Mouse (Mus musculus) kidney, postnatal 0 days (tissue): Measurements from ENCODE around the gene Mfsd14b. TPM values are rescaled to one million over a fixed set of nuclear protein-coding genes. Genes with fewer than 3 reads are reported as not detected.
A peak's percentile ranks its signal among the peaks of the same experiment; 100 is the strongest.

Experiments
- ATAC-seq: fragments of 200-750 bp; cut with Nextera tagmentation; replicated peaks from 2 replicates; pipeline ENCODE4 v1.8.0; 2017; ENCODE audit warnings: low read depth, moderate number of reproducible peaks, moderate TSS enrichment, moderate library complexity; ENCODE audit not compliant: low FRiP score
- DNase-seq: peaks from one replicate; pipeline ENCODE4 v3.0.0-alpha.2; 2016; ENCODE audit warnings: low spot score
- H3K27ac ChIP-seq: fragments of 300-500 bp; sonication (generic); 2 replicates; pipeline ENCODE4 v1.5.1; 2014; ENCODE audit warnings: mild to moderate bottlenecking
- H3K27me3 ChIP-seq: fragments of 300-500 bp; sonication (generic); 2 replicates; pipeline ENCODE4 v1.6.1; 2014; ENCODE audit warnings: low read length, mixed read lengths; ENCODE audit not compliant: insufficient read depth
- H3K36me3 ChIP-seq: fragments of 300-500 bp; sonication (generic); 2 replicates; pipeline ENCODE4 v1.6.1; 2014; ENCODE audit warnings: low read length, mixed read lengths; ENCODE audit not compliant: insufficient read depth
- H3K4me1 ChIP-seq: fragments of 300-500 bp; sonication (generic); replicated peaks from 2 replicates; pipeline ENCODE4 v1.6.1; 2014; ENCODE audit warnings: antibody characterized with exemption, low read length, mixed read lengths; ENCODE audit not compliant: insufficient read depth
- H3K4me2 ChIP-seq: fragments of 300-500 bp; sonication (generic); 2 replicates; pipeline ENCODE4 v1.6.1; 2014; ENCODE audit warnings: mild to moderate bottlenecking, low read length, moderate library complexity, mixed read lengths
- H3K4me3 ChIP-seq: fragments of 300-500 bp; sonication (generic); replicated peaks from 2 replicates; pipeline ENCODE4 v1.5.1; 2014; ENCODE audit warnings: low read depth, low read length
- H3K9ac ChIP-seq: fragments of 300-500 bp; sonication (generic); 2 replicates; pipeline ENCODE4 v1.6.1; 2014; ENCODE audit warnings: low read depth, low read length
- H3K9me3 ChIP-seq: fragments of 300-500 bp; sonication (generic); replicated peaks from 2 replicates; pipeline ENCODE4 v1.6.1; 2016; ENCODE audit warnings: low read length, inconsistent platforms, mixed read lengths
- CTCF ChIP-seq: IDR thresholded peaks from 2 replicates; pipeline ENCODE4 v1.5.1; 2016; ENCODE audit warnings: antibody characterized with exemption, low read depth, mild to moderate bottlenecking, moderate library complexity
- WGBS: fragments of 180-500 bp; shearing (Covaris S2); extraction: QIAGEN DNeasy Blood & Tissue Kit; methylation state at CpG from one replicate; pipeline ENCODE4 v1.1.7; 2014; 5-methylcytosine and 5-hydroxymethylcytosine counted together
- polyA plus RNA-seq: library from polyadenylated mRNA; unstranded; fragments of >200 nt; fragmentation: Nextera tagmentation; extraction: Ambion mirVana; gene quantifications from 2 replicates; pipeline ENCODE4 v1.2.1, GENCODE M21; 2015

Mfsd14b gene
- 52.4 and 53.9 TPM in 2 replicates for polyA plus RNA-seq

DNA sequence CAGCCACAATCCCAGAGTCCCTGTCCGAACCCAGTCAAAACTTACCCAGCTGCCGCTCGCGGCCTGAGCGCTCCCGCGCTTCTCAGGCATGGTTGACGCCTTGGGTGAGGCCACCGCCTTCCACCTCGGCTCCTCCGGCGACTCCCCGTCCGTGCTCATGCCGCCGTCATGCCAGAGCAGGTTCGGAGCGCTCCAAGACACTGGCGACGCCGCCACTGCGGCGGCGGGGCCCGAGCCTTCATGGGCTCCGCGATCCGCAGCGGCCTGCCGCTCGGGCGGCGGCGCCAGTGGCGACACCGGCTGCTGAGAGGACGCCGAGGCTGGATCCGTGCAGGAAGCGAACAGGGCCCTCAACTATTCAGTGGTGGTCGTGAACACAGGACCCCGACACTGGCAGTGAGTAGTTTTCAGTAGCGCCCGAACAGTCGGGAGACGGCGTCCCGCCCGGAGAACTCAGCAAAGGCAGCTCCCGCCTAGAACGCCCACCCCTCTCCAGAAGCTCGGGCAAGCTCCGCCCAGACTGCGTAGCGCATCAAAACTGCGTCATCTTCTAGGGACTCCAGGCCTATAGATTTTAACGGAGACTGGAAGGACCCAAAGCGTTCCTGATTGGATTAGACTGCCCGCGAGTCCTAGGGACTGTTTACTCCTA lies at the start of gene Mfsd14b:
Gene Mfsd14b (minus strand): TSS at position 517 of the 652 bp plus-strand sequence.
- H3K9ac ChIP-seq: peak within 1 kb of the TSS; percentile 94
- H3K36me3 ChIP-seq: no peaks in the 10 kb centered on the region
- DNase-seq: peak; percentile 98
- WGBS: under 1% methylated on average over 60 of the region's 60 CpGs
- no peaks in the 10 kb centered on the region for H3K9me3 ChIP-seq
- peak; percentile 99 for ATAC-seq
- peak within 1 kb of the TSS; percentile 87 for H3K4me3 ChIP-seq
- H3K27ac ChIP-seq: peak within 1 kb of the TSS; percentile 96
- H3K4me1 ChIP-seq: no peaks in the 10 kb centered on the region
- no peak for TF ChIP-seq CTCF
- no peaks in the 10 kb centered on the region for H3K27me3 ChIP-seq
- H3K4me2 ChIP-seq: peak within 1 kb of the TSS; percentile 68

DNA sequence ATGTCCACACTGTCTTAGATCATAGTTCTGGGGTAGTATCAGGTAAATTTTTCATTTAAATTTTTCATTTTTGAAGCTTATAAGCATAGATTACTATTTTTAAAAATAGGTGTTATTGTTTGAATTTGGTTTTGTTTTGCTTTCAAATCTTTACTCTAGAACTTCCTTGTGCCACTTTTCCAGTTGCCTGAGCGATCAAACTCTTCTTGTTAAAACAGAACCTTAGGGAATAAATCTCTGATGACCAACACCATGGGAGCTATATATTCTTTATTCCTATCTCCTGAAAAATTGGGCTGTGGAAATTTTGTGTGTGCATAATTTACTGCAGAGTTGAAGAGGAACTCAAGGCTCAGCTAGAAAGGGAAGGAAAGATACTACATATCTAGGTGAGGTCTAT lies 37.2 kb upstream of the Mfsd14b start, which contains the start of gene Olfr466:
Gene Olfr466 (plus strand): TSS at position 301 of the 400 bp plus-strand sequence.
- H3K27me3 ChIP-seq: no peaks in the 10 kb centered on the region
- 71% methylated on average over 1 of the region's 1 CpGs for WGBS
- H3K9me3 ChIP-seq: no peaks in the 10 kb centered on the region
- ATAC-seq (no peak), DNase-seq (no peak)
- TF ChIP-seq CTCF: no peak
- H3K4me1 ChIP-seq: no peaks in the 10 kb centered on the region
- H3K4me3 ChIP-seq: no peak within 1 kb of the TSS
- H3K4me2 ChIP-seq: no peak within 1 kb of the TSS
- H3K27ac ChIP-seq: no peak within 1 kb of the TSS
- H3K36me3 ChIP-seq: no peaks in the 10 kb centered on the region
- no peak within 1 kb of the TSS for H3K9ac ChIP-seq

DNA sequence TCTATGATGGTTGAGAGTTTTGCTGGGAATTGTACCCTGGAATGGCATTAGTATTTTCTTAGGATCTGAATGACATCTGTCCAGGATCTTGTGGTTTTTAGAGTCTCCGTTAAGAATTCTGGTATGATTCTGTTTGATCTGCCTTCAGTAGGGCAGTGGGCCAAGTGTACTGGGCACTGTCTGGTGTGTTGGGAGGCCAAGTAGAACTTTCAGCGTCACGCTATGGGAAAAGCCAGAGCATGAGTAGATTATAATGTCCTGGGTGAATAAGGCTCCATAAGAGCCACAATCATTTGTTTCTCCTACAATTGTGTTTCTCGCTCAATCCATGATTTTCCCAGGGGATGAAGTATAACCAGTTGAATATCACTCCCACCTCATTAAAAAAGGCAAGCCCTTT lies 25.0 kb upstream of the Mfsd14b start, which contains the start of gene Olfr465-ps1:
Gene Olfr465-ps1 (plus strand): TSS at position 301 of the 400 bp plus-strand sequence.
- Histone ChIP-seq H3K4me1 (no peaks in the 10 kb centered on the region), H3K9me3 (no peaks in the 10 kb centered on the region), H3K36me3 (no peaks in the 10 kb centered on the region), H3K9ac (no peak within 1 kb of the TSS), H3K27ac (no peak within 1 kb of the TSS), H3K4me3 (no peak within 1 kb of the TSS), H3K4me2 (no peak within 1 kb of the TSS), H3K27me3 (no peaks in the 10 kb centered on the region)
- ATAC-seq: no peak
- no peak for TF ChIP-seq CTCF
- WGBS: 85% methylated on average over 4 of the region's 4 CpGs
- no peak for DNase-seq

DNA sequence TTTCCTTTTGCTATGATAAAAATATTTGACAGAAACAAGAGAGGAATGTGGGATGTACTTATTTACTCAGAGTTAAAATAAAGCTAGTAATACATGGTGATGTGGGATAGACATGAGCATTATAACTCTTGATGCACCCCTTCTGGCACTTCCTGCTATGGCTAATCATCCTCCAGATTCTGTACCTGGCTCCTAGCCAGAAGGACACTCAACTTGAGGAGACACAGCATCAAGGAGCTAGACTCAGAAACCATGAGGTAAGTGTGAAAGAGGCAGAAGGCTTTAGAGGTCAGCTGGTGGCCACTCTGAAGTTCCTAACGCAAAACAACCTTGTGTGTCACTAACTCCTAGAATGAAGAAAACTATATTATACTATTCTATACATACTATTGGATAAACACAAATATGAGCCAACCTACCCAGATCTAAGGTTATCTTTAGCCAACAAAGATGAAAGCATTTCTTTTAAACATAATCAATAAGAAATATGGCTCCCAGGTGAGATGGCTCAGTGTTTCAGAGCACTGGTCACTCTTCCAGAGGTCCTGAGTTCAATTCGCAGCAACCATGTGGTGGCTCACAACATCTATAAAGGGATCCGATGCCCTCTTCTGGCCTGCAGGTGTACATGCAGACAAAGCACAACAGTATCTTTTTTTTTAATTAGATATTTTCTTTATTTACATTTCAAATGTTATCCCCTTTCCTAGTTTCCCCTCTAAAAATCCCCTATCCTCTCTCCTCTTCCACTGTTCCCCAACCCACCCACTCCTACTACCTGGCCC lies 14.5 kb upstream of the Mfsd14b start:
- WGBS: 64% methylated on average over 3 of the region's 3 CpGs
- Histone ChIP-seq H3K27ac (no peak overlapping the region), H3K4me1 (no peaks in the 10 kb centered on the region), H3K4me2 (no peak overlapping the region), H3K9me3 (no peaks in the 10 kb centered on the region), H3K27me3 (no peaks in the 10 kb centered on the region), H3K4me3 (no peak overlapping the region), H3K9ac (no peak overlapping the region), H3K36me3 (no peaks in the 10 kb centered on the region)
- 0 out of 2 replicates have a peak, but pooled peaks have one; percentile 31 for TF ChIP-seq CTCF
- ATAC-seq (no peak), DNase-seq (no peak)

DNA sequence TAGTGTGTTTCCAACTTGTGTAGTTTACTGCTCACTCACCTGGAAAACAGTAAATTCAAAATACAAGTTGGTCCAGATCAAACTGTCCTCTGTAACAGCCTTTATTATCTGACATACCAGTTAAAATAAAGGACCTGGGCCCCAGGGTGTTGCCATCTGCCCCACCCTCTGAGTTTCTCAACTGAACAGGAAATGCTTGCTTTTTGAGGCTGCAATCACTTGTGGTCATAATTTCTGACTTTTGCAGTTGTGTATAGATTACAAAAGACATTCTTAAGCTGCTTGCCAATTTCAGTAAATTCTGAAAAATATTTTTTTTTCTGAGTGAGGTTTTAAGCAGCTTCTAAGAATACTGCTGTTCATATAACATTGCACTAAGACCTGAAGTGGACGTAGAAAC lies 9.3 kb upstream of the Mfsd14b start:
- Histone ChIP-seq H3K4me3 (no peak overlapping the region), H3K4me1 (no peaks in the 10 kb centered on the region), H3K4me2 (no peak overlapping the region), H3K9ac (no peak overlapping the region), H3K36me3 (no peaks in the 10 kb centered on the region), H3K27ac (no peak overlapping the region), H3K9me3 (no peaks in the 10 kb centered on the region), H3K27me3 (no peaks in the 10 kb centered on the region)
- ATAC-seq (no peak), DNase-seq (no peak)
- TF ChIP-seq CTCF: no peak
- WGBS: 74% methylated on average over 1 of the region's 1 CpGs

DNA sequence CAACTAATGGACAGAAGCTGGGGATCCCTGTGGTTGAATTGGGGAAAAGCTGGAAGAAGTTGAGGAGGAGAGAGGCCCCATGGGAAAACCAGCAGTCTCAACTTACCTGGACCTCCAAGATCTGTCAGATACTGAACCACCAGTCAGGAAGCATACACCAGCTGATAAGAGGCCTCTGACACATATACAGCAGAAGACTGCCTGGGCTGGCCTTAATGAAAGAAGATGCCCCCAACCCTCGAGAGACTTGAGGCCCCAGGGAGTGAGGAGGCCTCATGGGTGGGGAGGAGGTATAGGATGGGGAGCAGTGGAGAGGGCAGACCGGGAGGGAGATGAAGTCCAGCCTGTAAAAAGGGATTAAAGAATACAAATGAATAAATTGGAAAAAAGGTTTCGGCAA lies 8.2 kb upstream of the Mfsd14b start:
- Histone ChIP-seq H3K4me2 (no peak overlapping the region), H3K9me3 (no peaks in the 10 kb centered on the region), H3K4me1 (no peaks in the 10 kb centered on the region), H3K36me3 (no peaks in the 10 kb centered on the region), H3K4me3 (no peak overlapping the region), H3K27ac (no peak overlapping the region), H3K27me3 (no peaks in the 10 kb centered on the region), H3K9ac (no peak overlapping the region)
- TF ChIP-seq CTCF: no peak
- ATAC-seq (no peak), DNase-seq (no peak)
- 68% methylated on average over 3 of the region's 3 CpGs for WGBS
